Mouse (Mus musculus): ENCODE data around the gene Mrpl48. TPM values are rescaled to one million over a fixed set of nuclear protein-coding genes. Genes with fewer than 3 reads are reported as not detected.

Mrpl48 gene
- polyA plus RNA-seq, 1 experiment from 2014 or later: 82.8 TPM

GRCm38 (mm10) chr7:100500276-100500977 lies 107.7 kb downstream of the Mrpl48 start:
- no peaks in the 10 kb centered on the region for H3K36me3 ChIP-seq (ENCODE audit: control insufficient read depth, insufficient read depth, low read length)
- H3K9me3 ChIP-seq (replicated peaks; ENCODE audit: control insufficient read depth, low read length): no peaks in the 10 kb centered on the region
- H3K27ac ChIP-seq (ENCODE audit: low read depth, low read length): no peak overlapping the region
- H3K9ac ChIP-seq (ENCODE audit: low read length): no peak overlapping the region
- WGBS: 77% methylated on average over 16 of the region's 16 CpGs
- no peak overlapping the region for H3K4me2 ChIP-seq (ENCODE audit: low read length)
- H3K27me3 ChIP-seq (replicated peaks; ENCODE audit: control insufficient read depth, insufficient read depth, low read length): no peaks in the 10 kb centered on the region
- no peak for ATAC-seq
- peaks cover 5% of the 10 kb centered on the region; the same call in 1 of the 2 replicates for H3K4me1 ChIP-seq (ENCODE audit: control insufficient read depth, insufficient read depth, low read length)
- DNase-seq (ENCODE audit: low spot score): no peak
- no peak overlapping the region for H3K4me3 ChIP-seq (ENCODE audit: low read depth, low read length)

GRCm38 (mm10) chr7:100499465-100499864 lies 108.6 kb downstream of the Mrpl48 start:
- H3K9me3 ChIP-seq (replicated peaks; ENCODE audit: control insufficient read depth, low read length): no peaks in the 10 kb centered on the region
- no peak for ATAC-seq
- H3K36me3 ChIP-seq (ENCODE audit: control insufficient read depth, insufficient read depth, low read length): no peaks in the 10 kb centered on the region

GRCm38 (mm10) chr7:100497982-100498381 lies 110.1 kb downstream of the Mrpl48 start:
- Histone ChIP-seq H3K4me2 (ENCODE audit: low read length) (no peak overlapping the region), H3K27me3 (replicated peaks; ENCODE audit: control insufficient read depth, insufficient read depth, low read length) (no peaks in the 10 kb centered on the region), H3K4me3 (ENCODE audit: low read depth, low read length) (no peak overlapping the region), H3K36me3 (ENCODE audit: control insufficient read depth, insufficient read depth, low read length) (no peaks in the 10 kb centered on the region), H3K27ac (ENCODE audit: low read depth, low read length) (no peak overlapping the region), H3K9me3 (replicated peaks; ENCODE audit: control insufficient read depth, low read length) (no peaks in the 10 kb centered on the region), H3K4me1 (ENCODE audit: control insufficient read depth, insufficient read depth, low read length) (peaks cover 14% of the 10 kb centered on the region; the same call in 1 of the 2 replicates), H3K9ac (ENCODE audit: low read length) (no peak overlapping the region)
- WGBS: 93% methylated on average over 13 of the region's 13 CpGs
- no peak for ATAC-seq
- DNase-seq (ENCODE audit: low spot score): no peak

More at GRCm38 (mm10) chr7:100499465-100499864, 108.6 kb downstream of the Mrpl48 start:
- Histone ChIP-seq H3K4me3 (ENCODE audit: low read depth, low read length) (no peak overlapping the region), H3K27me3 (replicated peaks; ENCODE audit: control insufficient read depth, insufficient read depth, low read length) (no peaks in the 10 kb centered on the region), H3K27ac (ENCODE audit: low read depth, low read length) (no peak overlapping the region), H3K4me2 (ENCODE audit: low read length) (no peak overlapping the region), H3K9ac (ENCODE audit: low read length) (no peak overlapping the region), H3K4me1 (ENCODE audit: control insufficient read depth, insufficient read depth, low read length) (peaks cover 5% of the 10 kb centered on the region; the same call in 1 of the 2 replicates)
- no peak for DNase-seq (ENCODE audit: low spot score)

GRCm38 (mm10) chr7:100497402-100497801 lies 110.7 kb downstream of the Mrpl48 start:
- H3K36me3 ChIP-seq (ENCODE audit: control insufficient read depth, insufficient read depth, low read length): no peaks in the 10 kb centered on the region
- H3K9ac ChIP-seq (ENCODE audit: low read length): no peak overlapping the region
- H3K4me2 ChIP-seq (ENCODE audit: low read length): no peak overlapping the region
- H3K4me1 ChIP-seq (ENCODE audit: control insufficient read depth, insufficient read depth, low read length): peaks cover 19% of the 10 kb centered on the region; the same call in 1 of the 2 replicates
- H3K9me3 ChIP-seq (replicated peaks; ENCODE audit: control insufficient read depth, low read length): no peaks in the 10 kb centered on the region
- H3K27ac ChIP-seq (ENCODE audit: low read depth, low read length): no peak overlapping the region
- 89% methylated on average over 4 of the region's 4 CpGs for WGBS
- H3K4me3 ChIP-seq (ENCODE audit: low read depth, low read length): no peak overlapping the region
- no peaks in the 10 kb centered on the region for H3K27me3 ChIP-seq (replicated peaks; ENCODE audit: control insufficient read depth, insufficient read depth, low read length)
- ATAC-seq (no peak), DNase-seq (ENCODE audit: low spot score) (no peak)

GRCm38 (mm10) chr7:100496791-100497190 lies 111.3 kb downstream of the Mrpl48 start:
- Histone ChIP-seq H3K4me3 (ENCODE audit: low read depth, low read length) (no peak overlapping the region), H3K9me3 (replicated peaks; ENCODE audit: control insufficient read depth, low read length) (no peaks in the 10 kb centered on the region), H3K27ac (ENCODE audit: low read depth, low read length) (no peak overlapping the region), H3K36me3 (ENCODE audit: control insufficient read depth, insufficient read depth, low read length) (no peaks in the 10 kb centered on the region), H3K4me1 (ENCODE audit: control insufficient read depth, insufficient read depth, low read length) (peaks cover 20% of the 10 kb centered on the region; the same call in 1 of the 2 replicates), H3K4me2 (ENCODE audit: low read length) (no peak overlapping the region), H3K27me3 (replicated peaks; ENCODE audit: control insufficient read depth, insufficient read depth, low read length) (no peaks in the 10 kb centered on the region), H3K9ac (ENCODE audit: low read length) (no peak overlapping the region)
- DNase-seq (ENCODE audit: low spot score): no peak
- ATAC-seq: no peak
- WGBS: 98% methylated on average over 9 of the region's 9 CpGs

- no peaks in the 10 kb centered on the region for H3K36me3 ChIP-seq (ENCODE audit: control insufficient read depth, insufficient read depth, low read length)
- no peak for ATAC-seq
- H3K9ac ChIP-seq (ENCODE audit: low read length): no peak overlapping the region
- 88% methylated on average over 6 of the region's 6 CpGs for WGBS
- no peak for DNase-seq (ENCODE audit: low spot score)
- H3K4me1 ChIP-seq (ENCODE audit: control insufficient read depth, insufficient read depth, low read length): peaks cover 20% of the 10 kb centered on the region; the same call in 1 of the 2 replicates
- no peak overlapping the region for H3K4me2 ChIP-seq (ENCODE audit: low read length)
- no peaks in the 10 kb centered on the region for H3K9me3 ChIP-seq (replicated peaks; ENCODE audit: control insufficient read depth, low read length)
- H3K27me3 ChIP-seq (replicated peaks; ENCODE audit: control insufficient read depth, insufficient read depth, low read length): no peaks in the 10 kb centered on the region
- H3K27ac ChIP-seq (ENCODE audit: low read depth, low read length): peak overlapping the region; percentile 58; the same call in 1 of the 2 replicates
- H3K4me3 ChIP-seq (ENCODE audit: low read depth, low read length): no peak overlapping the region
Observed at GRCm38 (mm10) chr7:100496371-100496770, 111.7 kb downstream of the Mrpl48 start.

Other genes starting within 250 kb of the Mrpl48 start
- 25.7 and 31.7 TPM in 2 replicates for gene C2cd3, start 236.1 kb downstream of the Mrpl48 start, polyA plus RNA-seq (2014; fragmentation: Nextera tagmentation; extraction: Ambion mirVana)
- gene Ppme1, start 236.0 kb downstream of the Mrpl48 start, polyA plus RNA-seq (2014; fragmentation: Nextera tagmentation; extraction: Ambion mirVana): 120 and 138 TPM in 2 replicates
- not detected in 2 replicates for gene Ucp3, start 135.3 kb downstream of the Mrpl48 start, polyA plus RNA-seq (2014; fragmentation: Nextera tagmentation; extraction: Ambion mirVana)
- 42.5 and 55.0 TPM in 2 replicates for gene Ucp2, start 115.0 kb downstream of the Mrpl48 start, polyA plus RNA-seq (2014; fragmentation: Nextera tagmentation; extraction: Ambion mirVana)
- 4.6 and 5.0 TPM in 2 replicates for gene Dnajb13, start 93.3 kb downstream of the Mrpl48 start, polyA plus RNA-seq (2014; fragmentation: Nextera tagmentation; extraction: Ambion mirVana)
- 13.7 and 19.0 TPM in 2 replicates for gene Coa4, start 71.2 kb downstream of the Mrpl48 start, polyA plus RNA-seq (2014; fragmentation: Nextera tagmentation; extraction: Ambion mirVana)
- 188 and 208 TPM in 2 replicates for gene Rab6a, start 891 bp downstream of the Mrpl48 start, polyA plus RNA-seq (2014; fragmentation: Nextera tagmentation; extraction: Ambion mirVana)
- gene Plekhb1, start 54.1 kb upstream of the Mrpl48 start, polyA plus RNA-seq (2014; fragmentation: Nextera tagmentation; extraction: Ambion mirVana): 5.7 and 8.0 TPM in 2 replicates
- 86.6 and 103 TPM in 2 replicates for gene Fam168a, start 98.3 kb upstream of the Mrpl48 start, polyA plus RNA-seq (2014; fragmentation: Nextera tagmentation; extraction: Ambion mirVana)